Mouse (Mus musculus): ENCODE data around the gene 1700020L24Rik.

1700020L24Rik gene

GRCm38 (mm10) chr11:83472324-83473234 is 35.1 kb downstream of the 1700020L24Rik start, which contains the start of gene Taf15:
Gene Taf15, plus strand, starts transcription at chr11:83473086.
- DNase-seq (ENCODE audit: low read depth) = peak; percentile 99

- DNase-seq (ENCODE audit: low read depth) = no peak
Measured at GRCm38 (mm10) chr11:83473235-83474016, 35.9 kb downstream of the 1700020L24Rik start.
